Mouse (Mus musculus) kidney, adult 8-10 months (tissue): ENCODE results near the gene Gdf15.
A peak's percentile ranks its signal among the peaks of the same experiment; 100 is the strongest.
"Not testable (repeated sequence)": the region's sequence is repeated elsewhere in the genome, so short reads cannot be mapped to it uniquely, and the experiment has no call there.

ENCODE experiments used
- DNase-seq, 2 experiments: peaks; one replicate each; pipeline ENCODE4 v3.0.0; 2022

Gdf15 gene

GRCm38 (mm10) chr8:70602139-70602811 lies 30.0 kb downstream of the Gdf15 start:
- no peak for DNase-seq

- peak; percentile 75 to 83 for DNase-seq
Observed at GRCm38 (mm10) chr8:70601271-70601649, 31.0 kb downstream of the Gdf15 start.

DNA sequence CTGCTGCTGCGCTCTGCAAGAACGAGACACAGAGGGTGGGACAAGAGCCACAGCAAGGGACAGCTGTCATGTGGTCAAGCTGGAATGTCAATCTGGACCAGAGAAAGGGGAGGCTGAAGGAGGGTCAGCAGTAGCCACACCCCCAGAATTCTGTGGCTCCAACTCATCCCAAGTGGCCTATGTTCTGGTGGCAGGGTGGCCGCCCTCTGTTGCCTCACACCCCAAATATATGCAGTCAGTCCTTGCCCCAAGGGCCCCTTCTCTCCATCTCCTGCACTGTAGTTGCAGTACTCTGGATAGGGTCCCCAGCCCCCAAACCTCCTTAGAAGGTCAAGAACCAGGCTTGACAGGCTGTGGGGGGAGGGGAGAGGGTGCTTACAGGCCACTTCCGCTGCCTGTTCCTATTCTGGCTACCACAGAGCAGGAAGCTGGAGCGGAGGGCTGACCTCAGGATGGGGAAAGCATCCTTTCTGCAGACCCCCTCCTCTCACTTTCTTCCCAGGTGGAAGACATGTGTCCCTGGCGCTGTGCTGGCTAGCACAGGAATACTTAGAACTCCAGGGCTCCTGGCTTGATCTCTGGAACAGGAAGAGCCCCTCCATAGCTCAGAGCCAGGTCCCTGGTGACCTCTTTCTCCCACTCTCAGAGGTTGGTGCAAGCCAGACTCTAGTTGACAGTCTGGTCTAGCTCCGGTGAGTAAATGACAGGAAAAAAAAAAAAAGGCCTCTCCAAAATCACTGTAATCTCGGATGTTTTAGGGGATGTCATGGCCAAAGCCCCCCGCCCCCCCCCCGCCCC lies 31.6 kb downstream of the Gdf15 start:
- peak in 1 of 2 experiments; percentile 48 for DNase-seq

GRCm38 (mm10) chr8:70599507-70600290 lies 32.6 kb downstream of the Gdf15 start:
- DNase-seq, result no peak

GRCm38 (mm10) chr8:70598722-70599121 lies 33.5 kb downstream of the Gdf15 start:
- DNase-seq, result no peak

DNA sequence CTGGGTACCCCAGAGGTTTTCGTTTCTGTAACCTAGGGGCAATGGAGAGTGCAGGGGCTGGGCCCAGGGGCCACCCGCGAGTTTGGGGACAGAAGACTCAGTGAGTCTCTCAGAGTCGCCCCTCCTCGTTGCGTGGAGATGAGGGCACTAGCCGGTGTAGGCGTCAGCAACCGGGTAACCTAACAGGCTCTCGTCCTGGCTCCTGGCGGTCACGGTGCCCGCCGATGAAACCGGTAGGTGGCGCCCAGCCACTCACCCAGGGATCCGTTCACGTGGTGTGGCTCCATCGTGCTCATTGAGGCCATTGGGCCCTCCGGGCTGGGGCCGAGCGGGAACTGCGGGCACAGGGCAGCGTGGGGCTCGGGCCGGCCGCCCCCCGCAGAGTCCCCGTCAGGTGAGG lies 34.0 kb downstream of the Gdf15 start:
- DNase-seq, result peak; percentile 81 to 89

GRCm38 (mm10) chr8:70597417-70598272 lies 34.6 kb downstream of the Gdf15 start:
- DNase-seq, result no peak

GRCm38 (mm10) chr8:70596775-70597416 lies 35.4 kb downstream of the Gdf15 start:
- no peak for DNase-seq

GRCm38 (mm10) chr8:70596216-70596615 lies 36.0 kb downstream of the Gdf15 start:
- no peak for DNase-seq

DNA sequence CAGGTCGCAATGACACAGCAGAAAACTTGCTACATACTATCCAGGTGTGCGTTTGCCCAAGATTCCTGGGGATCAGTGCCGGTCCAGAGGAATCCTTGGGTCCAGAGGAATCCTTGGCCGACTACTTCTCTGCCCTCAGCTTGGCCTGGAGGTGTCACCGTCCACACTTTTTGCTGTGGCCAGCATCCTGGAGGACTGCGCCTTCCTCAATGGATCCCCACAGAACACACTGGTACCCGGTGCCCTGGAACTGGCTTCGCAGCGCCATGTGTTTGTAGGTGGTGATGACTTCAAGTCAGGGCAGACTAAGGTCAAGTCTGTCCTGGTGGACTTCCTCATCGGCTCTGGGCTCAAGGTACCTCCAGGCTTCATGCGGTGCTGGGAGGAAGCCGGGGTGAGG lies 36.4 kb downstream of the Gdf15 start:
- no peak for DNase-seq

DNA sequence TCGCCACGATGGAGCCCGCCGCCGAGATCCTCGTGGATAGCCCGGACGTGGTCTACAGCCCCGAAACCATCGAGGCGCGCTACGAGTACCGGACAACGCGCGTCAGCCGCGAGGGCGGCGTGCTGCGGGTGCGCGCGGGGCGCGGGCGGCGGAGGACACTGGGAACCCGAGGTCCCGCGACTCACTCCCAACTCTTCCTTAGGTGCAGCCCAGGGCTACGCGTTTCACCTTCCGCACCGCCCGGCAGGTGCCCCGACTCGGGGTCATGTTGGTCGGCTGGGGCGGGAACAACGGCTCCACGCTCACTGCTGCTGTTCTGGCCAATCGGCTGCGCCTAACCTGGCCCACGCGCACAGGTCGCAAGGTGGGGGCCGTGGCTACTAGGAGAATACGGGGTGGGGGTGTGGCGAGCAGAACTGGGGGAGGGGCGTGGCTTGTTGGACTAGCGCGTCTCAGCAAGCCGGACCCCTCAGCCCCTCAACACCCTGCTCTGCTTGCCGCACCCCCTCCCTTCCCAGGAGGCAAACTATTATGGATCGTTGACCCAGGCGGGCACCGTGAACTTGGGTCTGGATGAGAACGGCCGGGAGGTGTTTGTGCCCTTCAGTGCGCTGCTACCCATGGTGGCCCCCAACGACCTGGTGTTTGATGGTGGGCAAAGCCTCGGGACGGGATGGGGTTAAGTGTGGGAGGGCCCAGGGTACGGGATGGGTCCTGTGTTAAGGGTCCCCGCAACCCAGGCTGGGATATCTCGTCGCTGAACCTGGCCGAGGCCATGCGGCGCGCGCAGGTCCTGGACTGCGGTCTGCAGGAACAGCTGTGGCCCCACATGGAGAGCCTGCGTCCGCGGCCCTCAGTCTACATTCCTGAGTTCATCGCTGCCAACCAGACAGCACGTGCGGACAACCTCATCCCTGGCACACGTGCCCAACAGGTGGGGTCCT lies 37.4 kb downstream of the Gdf15 start:
- DNase-seq, result peak in 1 of 2 experiments; percentile 44

DNA sequence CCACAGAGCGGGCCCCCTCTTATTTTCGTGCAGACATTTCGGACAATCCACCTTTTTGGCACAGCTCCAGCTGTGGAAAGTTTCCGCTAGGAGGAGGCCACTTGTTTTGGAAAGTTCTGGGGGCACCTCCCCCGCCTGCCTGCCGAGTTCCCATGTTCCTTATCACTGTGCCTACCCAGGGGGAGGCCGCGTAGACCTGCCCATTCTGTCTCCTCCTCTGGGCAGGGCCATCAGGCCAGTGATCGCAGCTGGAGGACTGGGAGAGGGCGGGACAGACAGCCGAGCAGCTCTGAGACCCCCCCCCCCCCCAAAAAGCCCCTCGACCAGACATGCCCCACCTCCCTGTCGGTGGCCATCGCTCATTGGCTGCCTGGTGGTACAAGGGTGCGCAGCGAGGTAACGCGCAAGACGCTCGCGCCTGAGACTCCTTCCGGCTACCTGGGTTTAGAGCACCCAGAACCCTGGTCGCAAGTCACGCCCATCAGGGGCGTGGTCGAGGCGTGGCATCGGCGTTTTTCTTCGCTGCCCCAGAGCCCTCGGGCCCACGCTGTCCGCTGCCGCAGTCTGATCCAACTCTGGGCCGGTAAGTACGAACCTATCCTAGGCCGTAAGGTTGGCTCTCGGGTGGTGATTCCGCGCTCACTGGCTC lies 38.2 kb downstream of the Gdf15 start, which contains the start of gene Isyna1:
Isyna1 (plus strand) TSS at position 413 of the 649 bp plus-strand sequence.
- DNase-seq, result peak; percentile 87 to 89

- DNase-seq, result no peak
Observed at GRCm38 (mm10) chr8:70593173-70593572, 39.1 kb downstream of the Gdf15 start.

GRCm38 (mm10) chr8:70591569-70591968 lies 40.7 kb downstream of the Gdf15 start:
- DNase-seq, result no peak

DNA sequence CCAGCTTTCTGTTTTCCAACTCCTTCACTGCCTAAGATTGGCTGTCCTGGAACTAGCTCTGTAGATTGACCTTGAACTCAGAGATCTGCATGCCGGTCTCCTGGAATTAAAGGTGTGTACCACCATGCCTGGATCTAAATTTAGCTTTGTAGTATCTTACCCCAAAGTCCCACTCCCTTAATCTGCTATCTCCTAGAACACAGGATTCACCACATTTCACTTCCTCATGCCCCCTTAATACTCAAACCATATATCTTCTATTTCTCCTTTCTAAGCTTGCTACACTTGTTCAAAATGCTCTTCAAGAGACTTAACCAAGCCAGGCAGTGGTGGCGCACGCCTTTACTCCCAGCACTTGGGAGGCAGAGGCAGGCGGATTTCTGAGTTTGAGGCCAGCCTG lies 44.3 kb downstream of the Gdf15 start:
- DNase-seq, result not testable (repeated sequence)

GRCm38 (mm10) chr8:70585258-70585652 lies 47.0 kb downstream of the Gdf15 start:
- DNase-seq, result peak in 1 of 2 experiments; percentile 69

GRCm38 (mm10) chr8:70584606-70585257 lies 47.5 kb downstream of the Gdf15 start:
- DNase-seq, result no peak

DNA sequence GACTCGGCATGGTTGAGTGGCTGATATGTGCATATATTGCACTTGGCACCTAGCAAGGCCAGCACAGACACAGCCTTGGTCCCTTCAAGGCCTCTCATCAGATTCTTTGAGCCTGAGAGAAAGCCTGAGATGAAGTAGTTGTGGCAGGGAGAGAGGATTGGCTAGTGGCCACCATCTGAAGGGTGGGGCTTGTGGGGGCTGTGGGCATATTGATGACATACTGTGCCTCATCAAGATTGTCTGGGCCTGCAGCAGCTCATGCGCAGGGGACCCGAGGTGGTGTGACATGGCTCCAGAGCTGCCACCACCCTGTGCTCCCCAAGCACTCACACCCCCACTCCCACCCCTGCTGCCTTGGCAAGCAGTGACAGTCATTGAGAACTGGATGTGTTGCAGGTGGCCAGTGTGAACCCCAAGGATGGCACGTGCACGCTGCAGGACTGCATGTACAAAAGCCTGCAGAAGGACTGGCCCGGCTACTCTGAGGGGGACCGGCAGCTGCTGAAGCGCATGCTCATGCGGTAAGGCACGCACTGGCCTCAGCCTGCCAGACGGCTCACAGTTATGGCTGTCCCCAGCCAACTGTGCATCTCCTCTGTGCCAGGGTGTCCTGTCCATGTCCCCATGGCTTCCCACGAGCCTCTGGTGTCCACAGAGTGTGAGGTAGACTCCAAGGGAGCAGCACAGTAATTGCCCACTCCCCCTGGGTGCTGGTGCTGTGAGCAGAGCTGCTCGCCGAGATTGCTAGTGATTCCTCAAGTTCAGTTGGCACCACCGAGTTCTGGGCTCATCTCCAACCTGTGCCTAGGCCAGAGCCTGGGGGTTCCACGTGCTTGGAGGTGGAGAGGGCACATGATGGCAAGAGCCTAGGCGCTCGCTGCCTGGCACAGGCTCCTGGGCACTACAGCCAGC lies 48.5 kb downstream of the Gdf15 start:
- DNase-seq, result no peak
